Mouse (Mus musculus): ENCODE measurements at regions not wholly inside any gene's neighbourhood (a gene's known extent, or its start where the extent isn't known, plus 50 kb on each side); places are given as distances from the start of the nearest gene placed in this dataset.

- no peak for ATAC-seq (ENCODE audit: low TSS enrichment)
Measured at GRCm38 (mm10) chr10:99639469-99639868, 120.0 kb downstream of the Csl start.

- peak; percentile 96 for ATAC-seq (ENCODE audit: low TSS enrichment)
Measured at GRCm38 (mm10) chr10:99641784-99642183, 117.7 kb downstream of the Csl start.

- peak; percentile 13; the same call in 1 of the 2 replicates for ATAC-seq (ENCODE audit: low TSS enrichment)
Measured at GRCm38 (mm10) chr10:99642201-99642827, 117.1 kb downstream of the Csl start.

GRCm38 (mm10) chr10:99644981-99645380, 114.5 kb downstream of the Csl start:
- ATAC-seq (ENCODE audit: low TSS enrichment), result no peak

GRCm38 (mm10) chr10:99652011-99652410, 107.4 kb downstream of the Csl start:
- no peak for ATAC-seq (ENCODE audit: low TSS enrichment)

GRCm38 (mm10) chr10:99654284-99654683, 105.2 kb downstream of the Csl start:
- no peak for ATAC-seq (ENCODE audit: low TSS enrichment)

- ATAC-seq (ENCODE audit: low TSS enrichment), result no peak
Measured at GRCm38 (mm10) chr10:99676557-99677098, 82.8 kb downstream of the Csl start.

GRCm38 (mm10) chr10:99678096-99678495, 81.4 kb downstream of the Csl start:
- ATAC-seq (ENCODE audit: low TSS enrichment), result peak; percentile 99

GRCm38 (mm10) chr10:99679813-99680212, 79.6 kb downstream of the Csl start:
- ATAC-seq (ENCODE audit: low TSS enrichment), result no peak

- no peak for ATAC-seq (ENCODE audit: low TSS enrichment)
Measured at GRCm38 (mm10) chr10:99681932-99682331, 77.5 kb downstream of the Csl start.

GRCm38 (mm10) chr10:99682350-99682749, 77.1 kb downstream of the Csl start:
- no peak for ATAC-seq (ENCODE audit: low TSS enrichment)

- no peak for ATAC-seq (ENCODE audit: low TSS enrichment)
Measured at GRCm38 (mm10) chr10:99683310-99683709, 76.1 kb downstream of the Csl start.

- no peak for ATAC-seq (ENCODE audit: low TSS enrichment)
Measured at GRCm38 (mm10) chr10:99685911-99686310, 73.5 kb downstream of the Csl start.

GRCm38 (mm10) chr10:99687011-99687410, 72.4 kb downstream of the Csl start:
- ATAC-seq (ENCODE audit: low TSS enrichment), result no peak

GRCm38 (mm10) chr10:99697696-99698095, 61.8 kb downstream of the Csl start:
- ATAC-seq (ENCODE audit: low TSS enrichment), result no peak

GRCm38 (mm10) chr10:99699498-99699897, 60.0 kb downstream of the Csl start:
- ATAC-seq (ENCODE audit: low TSS enrichment), result no peak

GRCm38 (mm10) chr10:99700052-99700777, 59.2 kb downstream of the Csl start:
- peak; percentile 47; the same call in 1 of the 2 replicates for ATAC-seq (ENCODE audit: low TSS enrichment)
